Mouse (Mus musculus): ENCODE measurements around the gene Ipo11.

The Ipo11 gene

DNA sequence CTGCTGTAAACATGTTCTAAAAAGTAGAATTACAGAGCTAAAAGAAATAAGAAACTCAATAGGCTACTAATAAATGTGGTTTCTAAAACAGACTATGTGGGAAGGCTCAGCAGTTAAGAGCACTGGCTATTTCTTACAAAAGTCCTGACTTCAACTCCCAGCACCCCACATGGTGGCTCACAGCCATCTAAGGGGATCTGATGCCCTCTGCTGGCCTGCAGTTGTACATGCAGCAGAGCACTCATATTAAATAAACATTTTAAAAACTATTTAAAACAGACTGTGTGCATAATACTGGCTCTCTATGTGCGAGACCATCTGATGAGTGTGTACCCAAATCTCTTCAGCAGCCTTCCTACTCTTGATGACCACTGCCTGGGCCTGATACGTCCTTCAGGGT is 42.5 kb downstream of the Ipo11 start:
- peak in 1 of 2 experiments; percentile 33 for DNase-seq

DNA sequence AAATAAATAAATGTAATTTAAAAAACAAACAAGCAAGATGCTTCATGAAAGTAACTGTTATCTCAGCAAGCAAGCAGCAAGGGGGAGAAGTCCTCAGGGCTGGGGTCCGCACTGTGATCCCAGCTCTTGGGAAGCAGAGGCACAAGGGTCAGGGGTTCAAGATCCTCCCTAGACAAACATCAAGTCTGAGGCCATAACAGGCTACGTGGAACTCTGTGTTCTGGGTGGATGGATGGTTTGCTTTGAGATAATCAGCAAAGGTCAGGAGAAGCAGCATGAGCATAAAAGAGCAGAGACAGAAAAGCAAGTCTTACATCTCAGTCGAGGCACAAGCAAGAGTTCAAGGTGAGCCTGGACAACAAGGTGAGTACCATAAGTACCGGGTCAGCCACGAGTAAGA is 43.1 kb downstream of the Ipo11 start:
- DNase-seq: no peak

DNA sequence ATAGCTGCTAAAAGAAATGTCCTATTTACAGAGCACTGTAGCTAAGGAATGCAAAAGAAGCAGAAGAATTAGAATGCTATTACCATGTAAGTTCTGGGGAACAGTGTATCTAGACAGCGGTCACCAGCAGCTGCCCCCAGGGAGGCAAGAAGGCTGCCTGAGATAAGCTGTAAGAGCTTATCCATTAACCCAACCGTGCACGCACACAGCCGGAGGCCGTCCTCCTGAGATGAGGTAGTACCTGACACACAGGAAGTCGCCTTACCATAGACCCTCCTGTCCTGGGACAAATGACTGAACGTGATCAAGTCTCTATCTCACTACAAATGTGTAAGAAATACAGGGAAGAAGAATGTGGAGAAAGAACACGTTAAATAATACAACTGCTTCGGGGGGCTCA is 43.6 kb downstream of the Ipo11 start:
- no peak for DNase-seq

DNA sequence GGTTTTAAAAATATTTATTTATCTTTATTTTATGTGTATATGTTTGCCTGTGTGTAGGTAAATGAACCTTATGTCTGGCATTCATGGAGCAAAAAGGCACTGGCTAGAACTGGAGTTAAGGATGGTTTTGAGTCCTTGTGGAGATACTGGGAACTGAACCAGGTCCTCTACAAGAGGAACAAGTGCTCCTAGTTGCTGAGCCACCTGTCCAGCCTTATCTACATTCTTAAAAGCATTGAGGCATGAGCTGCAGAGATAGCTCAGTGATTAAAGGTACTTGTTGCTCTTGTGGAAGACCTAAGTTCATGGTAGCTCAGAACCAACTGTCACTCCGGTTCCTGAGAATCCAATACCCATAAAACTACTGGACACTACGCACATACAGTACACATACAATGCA is 49.4 kb downstream of the Ipo11 start:
- no peak for DNase-seq

DNA sequence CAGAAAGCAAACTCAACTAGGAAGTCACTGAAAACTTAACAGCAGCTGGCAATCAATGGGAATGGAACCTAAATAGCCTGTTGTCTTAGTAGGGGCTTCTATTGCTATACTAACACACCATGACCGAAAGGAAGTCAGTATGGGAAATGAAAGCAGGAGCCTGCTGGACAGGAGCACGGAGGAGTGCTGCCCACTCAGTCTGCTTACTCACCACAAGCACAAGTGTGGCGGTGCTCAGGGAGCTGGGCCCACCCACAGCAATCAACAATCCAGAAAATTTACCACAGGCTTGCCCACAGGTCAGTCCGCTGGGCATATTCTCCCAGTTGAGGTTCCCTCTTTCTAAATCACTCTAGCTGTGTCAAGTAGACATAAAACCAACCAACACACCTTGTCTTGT is 52.5 kb downstream of the Ipo11 start:
- DNase-seq: no peak

DNA sequence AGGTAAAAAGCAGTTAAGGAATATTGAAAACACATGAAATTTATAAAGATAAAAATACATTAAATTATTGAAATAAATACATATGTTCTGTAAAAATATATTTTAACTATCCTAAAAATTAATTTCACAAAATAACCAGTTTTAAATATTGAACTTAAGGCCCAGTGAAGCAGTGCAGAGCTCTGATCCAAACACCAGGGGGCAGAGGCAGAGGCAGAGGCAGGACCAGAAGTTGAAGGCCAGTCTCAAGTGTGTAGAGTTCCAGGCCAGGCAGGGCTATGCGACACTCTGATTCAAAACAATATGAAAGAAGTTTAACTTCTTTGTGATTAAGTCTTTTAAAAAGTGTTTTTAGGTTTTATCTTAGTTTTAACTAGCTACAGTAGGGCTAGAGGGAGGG is 60.5 kb downstream of the Ipo11 start:
- DNase-seq: no peak

DNA sequence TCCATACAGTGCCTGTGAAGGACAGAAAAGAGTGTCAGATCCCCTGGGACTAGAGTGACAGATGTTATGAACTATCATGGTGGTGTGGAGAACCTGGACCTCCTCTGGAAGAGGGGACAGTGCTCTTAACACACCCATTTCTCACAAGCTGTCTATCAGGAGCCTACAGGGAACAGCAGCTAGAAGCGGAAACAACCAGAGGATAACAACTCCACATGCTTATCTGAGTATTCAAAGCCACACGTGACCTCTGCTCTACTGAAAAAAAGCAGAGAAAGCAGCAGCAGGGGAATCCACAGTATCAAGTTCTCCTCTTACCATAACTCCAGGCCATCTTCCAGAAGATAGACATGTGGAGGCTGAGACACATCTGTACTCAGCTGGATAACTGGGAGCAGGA is 71.2 kb downstream of the Ipo11 start:
- DNase-seq: no peak

DNA sequence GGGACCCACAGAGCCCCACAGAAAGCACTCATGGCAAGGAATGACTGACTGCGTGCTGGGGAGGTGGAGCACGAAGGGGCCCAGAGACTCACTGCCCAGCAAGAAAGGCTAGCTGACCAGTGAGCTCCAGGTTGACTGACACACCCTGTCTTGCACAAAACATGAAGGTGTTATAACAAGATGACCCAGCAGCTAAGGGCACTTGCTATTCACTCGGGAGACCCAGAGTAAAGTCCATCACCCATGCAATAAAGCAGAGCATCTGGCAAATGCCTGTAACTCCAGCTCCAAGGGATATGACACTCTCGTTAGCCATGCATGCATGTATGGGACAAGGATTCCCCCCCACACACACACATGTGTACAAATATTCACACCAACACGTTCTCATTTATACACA is 78.0 kb downstream of the Ipo11 start:
- no peak for DNase-seq

DNA sequence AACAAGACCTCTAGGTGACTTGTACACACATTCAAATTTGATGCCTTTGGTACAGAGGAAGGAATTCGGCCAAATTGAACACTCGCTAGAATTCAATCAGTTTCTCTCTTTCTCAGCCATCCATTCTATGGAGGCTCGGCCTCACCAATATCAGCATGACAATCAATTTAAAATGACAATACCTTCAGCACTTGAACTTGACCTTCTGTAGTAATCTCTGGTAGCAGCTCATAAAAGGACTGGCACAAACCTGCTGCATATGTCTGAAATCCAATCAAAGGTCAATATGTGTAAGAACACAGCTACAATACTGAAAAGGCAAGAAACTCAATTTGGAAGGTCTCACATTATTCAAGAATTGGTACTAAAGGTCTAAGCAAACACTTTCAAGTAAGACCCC is 80.2 kb downstream of the Ipo11 start:
- no peak for DNase-seq

DNA sequence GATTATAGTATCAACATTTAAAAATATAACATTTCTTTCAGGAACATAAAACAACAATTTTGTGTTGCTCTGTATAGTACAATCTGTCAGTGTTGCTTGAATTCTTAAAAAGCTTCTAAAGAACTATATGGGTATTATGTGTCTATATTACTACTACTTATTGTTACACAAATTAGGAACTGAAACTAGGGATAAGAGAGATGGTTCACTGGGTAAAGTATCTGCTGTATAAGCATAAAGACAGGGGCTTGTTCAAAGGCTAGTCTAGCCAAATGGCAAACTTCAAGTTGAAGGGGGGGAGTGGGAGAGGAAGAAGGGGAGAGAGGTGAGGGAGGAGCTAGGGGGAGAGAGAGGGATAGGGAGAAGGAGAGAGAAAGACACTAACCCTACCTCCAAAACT is 89.2 kb downstream of the Ipo11 start:
- DNase-seq: no peak

DNA sequence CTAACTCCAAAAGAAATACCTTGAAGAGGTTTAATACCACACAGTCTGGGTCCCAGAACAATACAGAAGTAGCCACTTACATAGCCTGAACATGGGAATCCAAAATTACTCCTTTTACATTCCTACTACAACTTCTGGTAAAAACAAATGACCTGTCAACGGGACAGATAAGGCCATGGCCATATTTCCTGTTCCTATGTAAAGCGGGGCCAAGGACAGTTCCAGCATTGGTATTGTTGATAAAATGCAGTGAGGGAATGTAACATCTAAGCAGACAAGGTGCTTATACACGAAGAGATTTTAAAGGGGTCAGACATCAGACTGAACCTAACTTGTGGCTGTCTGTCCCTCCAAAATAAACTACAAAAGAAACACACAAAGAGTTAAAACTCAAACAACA is 91.8 kb downstream of the Ipo11 start:
- no peak for DNase-seq

DNA sequence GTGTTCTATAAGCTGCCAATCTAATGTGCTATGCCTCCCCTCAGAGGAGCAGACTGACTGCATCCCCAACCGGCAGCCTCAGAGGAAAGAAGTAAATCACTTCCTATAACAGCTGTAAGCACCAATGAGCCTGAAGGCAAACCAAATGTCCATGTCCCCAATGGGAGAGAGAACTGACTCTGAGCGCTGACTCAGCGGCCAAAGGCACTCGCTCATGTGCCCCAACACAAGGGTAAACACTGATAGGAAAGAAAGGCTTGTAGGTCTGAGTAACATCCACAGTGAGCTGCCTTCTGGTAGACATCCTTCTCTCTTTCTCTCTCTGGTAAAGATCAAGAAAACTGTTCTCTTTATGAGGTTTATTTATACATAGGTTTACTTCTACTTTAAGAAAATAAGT is 94.2 kb downstream of the Ipo11 start:
- DNase-seq: no peak

DNA sequence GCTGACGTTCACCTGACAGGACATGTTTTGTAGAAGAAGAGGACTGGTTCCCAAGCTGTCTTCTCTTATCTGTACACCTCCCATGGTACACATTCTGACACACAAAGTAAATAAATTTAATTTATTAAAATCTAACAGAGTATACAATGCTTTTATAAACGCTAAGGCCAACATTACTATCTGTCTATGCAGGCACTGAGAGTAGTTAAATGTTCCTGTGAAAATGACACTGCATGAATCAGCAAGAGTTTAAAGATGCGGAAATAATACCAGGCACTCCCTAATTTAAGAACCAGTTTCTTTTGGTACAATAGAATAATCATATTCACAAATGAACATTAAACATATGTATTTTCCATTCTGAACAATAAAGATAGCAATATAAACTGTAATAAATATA is 98.0 kb downstream of the Ipo11 start:
- DNase-seq: no peak

DNA sequence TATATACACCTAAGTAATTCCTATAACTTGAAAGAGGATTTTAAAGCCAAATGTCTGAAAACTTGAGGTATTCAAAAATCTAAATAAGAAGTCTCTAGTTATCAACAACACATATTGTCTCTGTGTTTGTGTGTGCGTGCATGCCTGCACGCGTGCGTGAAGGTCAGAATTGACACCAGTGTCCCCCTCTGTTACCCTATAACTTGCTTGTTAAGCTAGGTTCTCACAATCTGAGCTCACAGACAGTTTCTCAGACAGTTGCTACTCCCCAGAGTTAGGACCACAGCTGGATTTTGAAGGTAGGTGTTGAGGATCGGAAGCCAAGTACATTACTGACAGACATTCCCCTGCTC is 100.3 kb downstream of the Ipo11 start:
- DNase-seq: no peak

DNA sequence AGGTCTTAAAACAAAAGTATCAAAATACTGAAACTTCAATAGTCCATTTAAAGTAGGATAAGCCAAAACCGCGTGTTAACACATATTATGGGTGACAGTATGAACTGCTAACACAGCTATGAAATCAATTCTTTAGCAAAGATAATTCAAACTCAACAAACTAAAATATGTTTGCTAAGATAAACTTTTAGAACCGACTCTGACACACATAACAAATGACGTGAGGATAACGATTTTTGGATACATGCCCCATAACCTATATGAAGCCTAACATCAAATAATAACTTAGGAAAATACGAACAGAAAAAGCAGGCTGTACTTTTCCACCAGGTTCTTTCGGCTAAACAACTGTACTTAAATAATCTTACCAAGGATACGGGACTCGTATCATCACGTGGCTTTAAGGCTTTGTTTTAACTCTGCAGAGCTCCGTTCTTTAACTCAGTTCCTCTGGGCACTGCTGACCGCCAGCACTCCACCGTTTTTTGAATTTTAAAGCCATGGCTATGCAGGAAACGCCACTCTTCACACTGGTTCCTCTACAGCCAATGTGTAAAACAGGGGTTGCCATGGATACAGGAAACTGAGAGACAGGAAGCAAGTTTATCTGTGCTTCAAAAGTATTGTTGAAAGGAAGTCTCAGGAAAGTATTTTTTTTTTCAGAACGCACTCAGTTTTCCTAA is 100.8 kb downstream of the Ipo11 start:
- peak; percentile 54 to 72 for DNase-seq

DNA sequence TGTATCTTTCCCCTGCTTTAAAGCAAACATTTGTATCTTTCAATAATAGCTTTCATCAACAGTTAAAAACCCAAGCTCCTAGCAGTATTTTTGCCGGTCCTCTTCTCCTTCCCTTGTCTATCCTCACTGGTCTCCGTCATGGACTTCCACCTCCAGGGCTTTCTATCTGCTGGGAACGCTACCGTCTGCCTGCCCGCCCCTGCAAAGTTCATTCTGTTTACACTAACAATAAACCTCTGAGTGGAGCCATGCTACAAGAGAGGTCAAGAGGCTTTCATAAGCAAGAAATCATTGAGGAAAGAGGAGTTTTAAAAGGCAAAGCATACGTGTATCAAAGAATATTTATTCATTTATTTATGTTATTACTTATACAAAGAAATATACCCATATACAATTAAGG is 106.7 kb downstream of the Ipo11 start:
- no peak for DNase-seq

DNA sequence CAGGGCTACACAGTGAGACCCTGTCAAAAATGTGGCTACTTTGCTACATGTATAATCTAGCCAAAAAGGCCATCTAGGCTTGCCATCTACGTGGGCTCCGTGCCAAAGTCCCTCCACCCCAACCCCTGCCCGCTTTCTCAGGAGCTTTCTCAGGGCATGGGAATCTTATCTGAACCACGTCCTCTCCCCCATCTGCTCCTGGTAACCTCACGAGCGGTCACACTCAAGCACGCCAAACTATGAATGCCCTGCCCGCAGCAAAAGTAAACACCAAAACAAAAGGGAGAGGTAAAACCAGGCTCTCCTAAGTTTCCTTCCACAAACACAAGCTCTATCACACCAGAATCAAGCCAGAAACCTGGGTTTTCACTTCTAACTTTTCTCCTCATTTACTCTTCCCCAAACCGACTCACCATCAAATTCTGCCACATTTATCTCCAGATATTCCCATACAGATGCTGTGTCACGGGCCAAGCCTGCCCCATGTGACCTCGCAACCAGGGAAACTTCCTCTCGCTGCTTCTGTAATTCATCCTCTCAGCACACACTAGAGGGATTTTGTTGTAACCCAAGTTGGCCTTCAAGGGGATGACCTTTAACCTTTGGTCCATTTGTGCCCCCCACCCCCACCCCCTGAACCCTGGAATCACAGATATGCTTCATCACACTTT is 107.3 kb downstream of the Ipo11 start:
- no peak for DNase-seq

DNA sequence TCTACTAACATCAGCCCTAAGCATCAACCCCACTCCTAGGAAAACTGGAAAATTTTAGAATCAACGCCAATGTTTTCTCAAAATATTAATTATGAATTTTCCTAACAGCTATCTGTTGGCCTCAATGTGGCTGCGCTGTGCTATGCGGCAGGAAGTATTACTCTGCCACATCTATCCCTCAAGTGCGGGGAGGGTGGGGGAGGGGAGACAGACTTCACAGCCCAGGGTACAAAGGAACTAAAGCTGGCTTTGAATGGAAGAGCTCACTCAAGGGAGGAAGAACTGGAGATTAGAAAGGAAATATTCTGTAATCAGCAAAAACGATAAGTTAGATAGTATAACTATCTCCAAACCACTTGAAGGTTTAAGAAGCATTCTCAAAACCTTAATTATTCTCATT is 111.1 kb downstream of the Ipo11 start:
- DNase-seq: no peak

DNA sequence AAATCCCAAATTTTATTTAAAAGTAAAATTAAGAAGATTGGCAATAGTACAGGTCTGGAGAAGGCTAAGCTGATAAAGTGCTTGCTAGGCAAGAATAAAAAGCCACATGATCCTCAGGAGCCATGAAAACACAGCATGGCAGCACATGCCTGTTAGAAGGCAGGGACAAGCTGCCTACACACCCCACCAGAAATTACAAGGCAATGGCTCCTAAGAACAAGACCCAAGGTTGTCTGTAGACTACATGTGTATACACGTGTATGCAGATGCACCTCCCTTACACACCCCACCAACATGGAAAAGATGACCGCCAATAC is 112.9 kb downstream of the Ipo11 start:
- no peak for DNase-seq

DNA sequence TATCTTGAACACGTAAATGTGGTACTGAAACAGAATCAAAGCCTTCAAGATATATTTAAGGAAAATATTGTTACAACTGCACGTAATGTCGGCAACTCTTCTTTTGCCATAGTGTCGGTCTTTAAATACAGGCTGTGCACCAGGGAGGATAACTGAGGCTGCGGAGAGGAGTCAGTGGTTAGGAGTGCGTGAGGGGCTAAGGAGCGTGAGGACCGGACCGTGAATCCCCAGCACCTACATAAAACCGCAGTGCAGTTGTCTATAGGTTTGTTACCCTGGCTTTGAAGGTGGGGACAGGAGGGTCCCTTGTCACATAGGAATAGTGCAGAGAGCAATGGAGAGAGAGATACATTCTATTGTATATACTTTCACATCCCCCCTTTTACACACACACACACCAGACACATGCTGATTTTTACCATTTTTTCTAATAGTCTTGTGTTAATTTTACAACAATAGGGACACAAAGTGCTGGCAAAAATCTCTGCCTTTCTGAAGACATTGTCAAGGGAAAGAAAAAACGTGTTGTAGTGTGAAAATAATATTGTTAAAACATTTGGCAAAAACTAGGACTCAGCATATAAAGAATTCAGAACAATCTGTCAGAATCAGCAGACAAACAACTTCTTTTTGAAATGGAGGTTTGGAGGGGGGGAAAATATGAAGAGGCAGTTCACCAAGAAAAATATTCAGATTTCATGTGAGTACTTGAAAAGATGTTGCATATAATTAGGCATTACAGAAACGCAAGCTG is 113.5 kb downstream of the Ipo11 start:
- DNase-seq: no peak

DNA sequence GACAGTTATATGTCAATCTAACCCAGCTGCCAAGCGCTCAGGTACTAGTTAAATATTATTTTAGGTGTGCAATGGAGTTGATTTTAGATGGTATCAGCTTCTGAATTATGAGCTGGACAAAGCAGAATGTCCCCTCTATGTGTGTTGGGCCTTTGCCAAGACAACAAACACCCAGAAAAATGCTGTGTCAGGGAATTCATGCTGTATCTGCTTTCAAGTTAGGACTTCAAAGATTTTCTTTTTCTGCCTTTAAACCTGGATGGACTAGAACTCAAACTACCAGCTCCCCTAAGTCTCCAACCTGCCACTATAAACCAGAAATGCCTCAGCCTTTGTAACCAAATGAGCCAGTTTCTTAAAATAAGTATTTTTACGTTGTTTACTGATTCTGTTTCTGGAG is 116.6 kb downstream of the Ipo11 start:
- DNase-seq: peak in 1 of 2 experiments; percentile 17

DNA sequence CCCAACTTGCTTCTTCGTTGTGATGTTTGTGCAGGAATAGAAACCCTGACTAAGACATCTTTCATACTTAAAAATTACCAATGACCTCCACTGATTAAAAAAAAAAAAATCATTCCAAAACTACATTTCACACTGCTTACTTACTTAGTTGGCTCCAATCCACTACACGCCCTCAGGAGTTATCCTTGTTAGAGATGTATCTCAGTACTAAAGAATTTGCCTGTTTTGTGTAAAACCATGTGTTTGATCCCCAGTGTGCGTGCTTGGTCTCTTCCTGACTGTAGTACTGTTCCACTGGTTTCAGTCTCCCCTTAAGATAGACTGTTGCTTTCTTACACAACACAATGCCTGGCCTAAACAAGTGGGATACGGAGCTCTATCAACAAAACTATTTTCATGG is 117.0 kb downstream of the Ipo11 start:
- DNase-seq: no peak

DNA sequence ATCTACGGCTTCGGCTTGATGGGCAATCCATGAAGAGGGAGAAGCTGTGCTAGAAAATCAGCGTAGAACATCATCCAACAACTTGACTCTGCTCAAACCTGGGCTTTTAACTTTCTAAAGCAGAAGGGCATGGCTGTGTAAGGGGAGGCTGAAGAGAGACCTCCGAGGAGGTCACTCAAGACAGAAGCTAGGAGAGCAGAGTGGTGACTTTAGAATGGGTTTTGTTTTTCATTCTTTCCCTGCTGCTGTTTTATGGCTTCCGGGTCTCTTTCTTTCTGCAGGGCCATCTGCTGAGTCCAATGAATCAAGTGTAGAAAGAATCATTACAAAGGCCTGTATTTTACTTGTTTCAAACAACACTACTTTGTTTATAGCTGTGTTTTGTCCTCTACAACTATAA is 119.7 kb downstream of the Ipo11 start:
- DNase-seq: no peak

DNA sequence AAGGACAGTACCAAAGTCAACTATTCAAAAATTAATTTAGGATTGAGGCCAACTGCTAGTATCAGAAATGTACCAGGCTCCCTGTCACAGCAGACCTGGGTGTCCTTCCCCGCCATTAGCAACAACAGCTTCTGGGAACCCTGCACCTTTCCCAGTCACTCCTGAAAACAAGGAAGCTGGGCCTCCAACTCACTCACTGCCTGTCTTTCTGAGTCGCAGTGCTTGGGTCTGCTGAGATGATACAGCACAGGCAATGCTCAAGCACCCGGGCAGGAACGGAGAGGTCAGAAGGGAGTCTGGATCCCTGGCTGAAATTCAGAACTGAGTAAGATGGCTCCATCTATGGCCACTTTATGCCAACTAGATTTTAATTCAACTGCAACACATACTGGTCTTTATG is 123.2 kb downstream of the Ipo11 start:
- no peak for DNase-seq

DNA sequence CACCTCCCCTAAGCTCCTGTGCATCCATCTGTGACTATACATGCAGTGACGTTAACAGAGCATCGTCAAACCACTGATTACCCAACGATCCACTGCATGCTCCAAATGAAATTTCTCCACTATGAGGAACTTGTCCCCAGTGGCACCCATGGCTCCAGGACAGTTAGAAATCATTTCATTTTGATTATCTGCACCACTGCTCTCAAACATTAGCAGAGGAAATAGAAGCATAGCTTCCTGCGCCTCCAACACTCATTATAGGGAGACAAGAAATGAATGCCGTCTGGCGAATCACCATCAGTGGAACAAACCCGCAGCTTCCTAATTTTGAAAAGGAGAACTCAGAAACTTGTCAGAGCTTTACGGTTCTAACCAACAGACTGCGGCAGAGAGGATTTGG is 123.7 kb downstream of the Ipo11 start:
- DNase-seq: no peak

Measured in kidney, postnatal 25 days (tissue).